Mouse (Mus musculus) hindbrain, embryonic 13.5 days (tissue): ENCODE data around the gene Trpc4ap. TPM values are rescaled to one million over a fixed set of nuclear protein-coding genes. Genes with fewer than 3 reads are reported as not detected.
A peak's percentile ranks its signal among the peaks of the same experiment; 100 is the strongest.

Experiments used
- ATAC-seq: fragments of 200-750 bp; cut with Nextera tagmentation; 2 replicates; pipeline ENCODE4 v1.8.0; 2017; ENCODE audit warnings: moderate TSS enrichment; ENCODE audit not compliant: low FRiP score
- H3K27ac ChIP-seq: fragments of 300-500 bp; sonication (generic); 2 replicates; pipeline ENCODE4 v1.5.1; 2015; ENCODE audit warnings: inconsistent platforms, mild to moderate bottlenecking, moderate library complexity
- H3K27me3 ChIP-seq: fragments of 300-500 bp; sonication (generic); 2 replicates; pipeline ENCODE4 v1.6.1; 2015; ENCODE audit warnings: mild to moderate bottlenecking, inconsistent platforms
- H3K36me3 ChIP-seq: fragments of 300-500 bp; sonication (generic); 2 replicates; pipeline ENCODE4 v1.6.1; 2015; ENCODE audit warnings: mild to moderate bottlenecking, inconsistent platforms
- H3K4me1 ChIP-seq: fragments of 300-500 bp; sonication (generic); replicated peaks from 2 replicates; pipeline ENCODE4 v1.6.1; 2015; ENCODE audit warnings: inconsistent platforms
- H3K4me2 ChIP-seq: fragments of 300-500 bp; sonication (generic); 2 replicates; pipeline ENCODE4 v1.6.1; 2015; ENCODE audit warnings: inconsistent platforms, mild to moderate bottlenecking, moderate library complexity
- H3K4me3 ChIP-seq: fragments of 300-500 bp; sonication (generic); 2 replicates; pipeline ENCODE4 v1.5.1; 2015; ENCODE audit warnings: mild to moderate bottlenecking, inconsistent platforms
- H3K9ac ChIP-seq: fragments of 300-500 bp; sonication (generic); 2 replicates; pipeline ENCODE4 v1.6.1; 2015; ENCODE audit warnings: mild to moderate bottlenecking, inconsistent platforms
- H3K9me3 ChIP-seq: fragments of 300-500 bp; sonication (generic); 2 replicates; pipeline ENCODE4 v1.6.1; 2016; ENCODE audit warnings: inconsistent platforms
- WGBS: fragments of 180-500 bp; shearing (Covaris S2); methylation state at CpG from one replicate; pipeline ENCODE4 v1.1.7; 2015; 5-methylcytosine and 5-hydroxymethylcytosine counted together
- polyA plus RNA-seq: library from polyadenylated mRNA; unstranded; fragments of >200 nt; fragmentation: Nextera tagmentation; extraction: Ambion mirVana; gene quantifications from 2 replicates; pipeline ENCODE4 v1.2.1, GENCODE M21; 2015

The Trpc4ap gene
- polyA plus RNA-seq, 1 experiment from 2014 or later: 170 TPM

- Histone ChIP-seq H3K36me3 (peaks cover 78% of the 10 kb centered on the region), H3K27me3 (peaks cover 64% of the 10 kb centered on the region), H3K4me1 (peaks cover 27% of the 10 kb centered on the region), H3K9ac (no peak overlapping the region), H3K27ac (no peak overlapping the region), H3K4me2 (no peak overlapping the region), H3K9me3 (no peaks in the 10 kb centered on the region), H3K4me3 (no peak overlapping the region)
- WGBS: 90% methylated on average over 9 of the region's 9 CpGs
- no peak for ATAC-seq
Observed at GRCm38 (mm10) chr2:155633731-155634130, 58.5 kb downstream of the Trpc4ap start.

- no peak overlapping the region for H3K4me2 ChIP-seq
- peaks cover 70% of the 10 kb centered on the region for H3K27me3 ChIP-seq
- H3K27ac ChIP-seq: no peak overlapping the region
- H3K4me1 ChIP-seq: peaks cover 28% of the 10 kb centered on the region
- H3K36me3 ChIP-seq: peaks cover 71% of the 10 kb centered on the region
- 70% methylated on average over 19 of the region's 19 CpGs for WGBS
- no peak overlapping the region for H3K4me3 ChIP-seq
- no peak for ATAC-seq
- H3K9me3 ChIP-seq: no peaks in the 10 kb centered on the region
- no peak overlapping the region for H3K9ac ChIP-seq
Observed at GRCm38 (mm10) chr2:155633121-155633520, 59.1 kb downstream of the Trpc4ap start.

GRCm38 (mm10) chr2:155632138-155632936, 59.8 kb downstream of the Trpc4ap start:
- Histone ChIP-seq H3K36me3 (peaks cover 64% of the 10 kb centered on the region), H3K4me1 (peaks cover 28% of the 10 kb centered on the region), H3K9ac (no peak overlapping the region), H3K4me2 (no peak overlapping the region), H3K27ac (no peak overlapping the region), H3K27me3 (peaks cover 78% of the 10 kb centered on the region), H3K4me3 (no peak overlapping the region), H3K9me3 (no peaks in the 10 kb centered on the region)
- 69% methylated on average over 30 of the region's 30 CpGs for WGBS
- ATAC-seq: no peak

GRCm38 (mm10) chr2:155630590-155631416, 61.4 kb downstream of the Trpc4ap start:
- Histone ChIP-seq H3K27ac (no peak overlapping the region), H3K4me3 (no peak overlapping the region), H3K36me3 (peaks cover 48% of the 10 kb centered on the region), H3K4me1 (peaks cover 33% of the 10 kb centered on the region), H3K9ac (peak overlapping the region; percentile 31; the same call in 1 of the 2 replicates), H3K27me3 (peaks cover 85% of the 10 kb centered on the region), H3K4me2 (no peak overlapping the region), H3K9me3 (no peaks in the 10 kb centered on the region)
- no peak for ATAC-seq
- WGBS: 16% methylated on average over 43 of the region's 43 CpGs

- H3K27me3 ChIP-seq: peaks cover 91% of the 10 kb centered on the region
- peak overlapping the region; percentile 31; the same call in 1 of the 2 replicates for H3K9ac ChIP-seq
- no peak overlapping the region for H3K4me3 ChIP-seq
- no peak for ATAC-seq
- 0 out of 2 replicates have a peak overlapping the region, but pooled peaks have one; percentile 20 for H3K4me2 ChIP-seq
- peaks cover 33% of the 10 kb centered on the region for H3K4me1 ChIP-seq
- H3K36me3 ChIP-seq: peaks cover 42% of the 10 kb centered on the region
- H3K27ac ChIP-seq: no peak overlapping the region
- H3K9me3 ChIP-seq: no peaks in the 10 kb centered on the region
- 19% methylated on average over 20 of the region's 20 CpGs for WGBS
Observed at GRCm38 (mm10) chr2:155630153-155630552, 62.0 kb downstream of the Trpc4ap start.

GRCm38 (mm10) chr2:155629231-155629661, 62.9 kb downstream of the Trpc4ap start:
- ATAC-seq: peak; percentile 37
- WGBS: 1% methylated on average over 35 of the region's 35 CpGs
- peak overlapping the region; percentile 36 for H3K4me3 ChIP-seq
- H3K9me3 ChIP-seq: no peaks in the 10 kb centered on the region
- peaks cover 33% of the 10 kb centered on the region for H3K4me1 ChIP-seq
- H3K9ac ChIP-seq: peak overlapping the region; percentile 70
- peaks cover 82% of the 10 kb centered on the region for H3K27me3 ChIP-seq
- no peak overlapping the region for H3K27ac ChIP-seq
- peaks cover 33% of the 10 kb centered on the region for H3K36me3 ChIP-seq
- H3K4me2 ChIP-seq: peak overlapping the region; percentile 69

- Histone ChIP-seq H3K4me1 (peaks cover 33% of the 10 kb centered on the region), H3K4me3 (peak overlapping the region; percentile 36; the same call in 1 of the 2 replicates), H3K27me3 (peaks cover 75% of the 10 kb centered on the region), H3K27ac (no peak overlapping the region), H3K9me3 (no peaks in the 10 kb centered on the region), H3K36me3 (peaks cover 25% of the 10 kb centered on the region), H3K4me2 (peak overlapping the region; percentile 69; the same call in 1 of the 2 replicates), H3K9ac (no peak overlapping the region)
- WGBS: 77% methylated on average over 13 of the region's 13 CpGs
- no peak for ATAC-seq
Observed at GRCm38 (mm10) chr2:155628519-155628918, 63.7 kb downstream of the Trpc4ap start.

GRCm38 (mm10) chr2:155628112-155628511, 64.1 kb downstream of the Trpc4ap start:
- H3K9me3 ChIP-seq: no peaks in the 10 kb centered on the region
- 83% methylated on average over 9 of the region's 9 CpGs for WGBS
- no peak overlapping the region for H3K4me2 ChIP-seq
- H3K4me1 ChIP-seq: peaks cover 33% of the 10 kb centered on the region
- H3K4me3 ChIP-seq: no peak overlapping the region
- peaks cover 21% of the 10 kb centered on the region for H3K36me3 ChIP-seq
- H3K9ac ChIP-seq: no peak overlapping the region
- peaks cover 71% of the 10 kb centered on the region for H3K27me3 ChIP-seq
- H3K27ac ChIP-seq: no peak overlapping the region
- ATAC-seq: no peak

- peaks cover 33% of the 10 kb centered on the region for H3K4me1 ChIP-seq
- H3K9me3 ChIP-seq: no peaks in the 10 kb centered on the region
- H3K27me3 ChIP-seq: peaks cover 69% of the 10 kb centered on the region
- H3K27ac ChIP-seq: no peak overlapping the region
- H3K36me3 ChIP-seq: peaks cover 12% of the 10 kb centered on the region
- no peak overlapping the region for H3K9ac ChIP-seq
- H3K4me3 ChIP-seq: no peak overlapping the region
- H3K4me2 ChIP-seq: no peak overlapping the region
- 48% methylated on average over 21 of the region's 21 CpGs for WGBS
- no peak for ATAC-seq
Observed at GRCm38 (mm10) chr2:155627030-155627738, 65.0 kb downstream of the Trpc4ap start.

- Histone ChIP-seq H3K4me2 (no peak overlapping the region), H3K4me3 (no peak overlapping the region), H3K27me3 (peaks cover 60% of the 10 kb centered on the region), H3K4me1 (peaks cover 30% of the 10 kb centered on the region), H3K9me3 (no peaks in the 10 kb centered on the region), H3K9ac (0 out of 2 replicates have a peak overlapping the region, but pooled peaks have one; percentile 24), H3K36me3 (peaks cover 3% of the 10 kb centered on the region), H3K27ac (no peak overlapping the region)
- WGBS: 37% methylated on average over 15 of the region's 15 CpGs
- ATAC-seq: no peak
Observed at GRCm38 (mm10) chr2:155626277-155626676, 65.9 kb downstream of the Trpc4ap start.

GRCm38 (mm10) chr2:155624730-155625129, 67.5 kb downstream of the Trpc4ap start:
- no peak for ATAC-seq
- Histone ChIP-seq H3K27ac (no peak overlapping the region), H3K36me3 (no peaks in the 10 kb centered on the region), H3K4me3 (no peak overlapping the region), H3K4me1 (peaks cover 15% of the 10 kb centered on the region), H3K27me3 (peaks cover 45% of the 10 kb centered on the region), H3K9me3 (no peaks in the 10 kb centered on the region), H3K4me2 (no peak overlapping the region), H3K9ac (no peak overlapping the region)
- WGBS: 36% methylated on average over 10 of the region's 10 CpGs

- H3K4me2 ChIP-seq: no peak overlapping the region
- no peak overlapping the region for H3K4me3 ChIP-seq
- H3K36me3 ChIP-seq: no peaks in the 10 kb centered on the region
- peaks cover 8% of the 10 kb centered on the region for H3K4me1 ChIP-seq
- H3K9me3 ChIP-seq: no peaks in the 10 kb centered on the region
- H3K27ac ChIP-seq: no peak overlapping the region
- no peak for ATAC-seq
- peaks cover 37% of the 10 kb centered on the region for H3K27me3 ChIP-seq
- WGBS: 93% methylated on average over 6 of the region's 6 CpGs
- no peak overlapping the region for H3K9ac ChIP-seq
Observed at GRCm38 (mm10) chr2:155623996-155624395, 68.2 kb downstream of the Trpc4ap start.
